Mouse (Mus musculus): ENCODE measurements around the gene Ost4.

Ost4 gene

DNA sequence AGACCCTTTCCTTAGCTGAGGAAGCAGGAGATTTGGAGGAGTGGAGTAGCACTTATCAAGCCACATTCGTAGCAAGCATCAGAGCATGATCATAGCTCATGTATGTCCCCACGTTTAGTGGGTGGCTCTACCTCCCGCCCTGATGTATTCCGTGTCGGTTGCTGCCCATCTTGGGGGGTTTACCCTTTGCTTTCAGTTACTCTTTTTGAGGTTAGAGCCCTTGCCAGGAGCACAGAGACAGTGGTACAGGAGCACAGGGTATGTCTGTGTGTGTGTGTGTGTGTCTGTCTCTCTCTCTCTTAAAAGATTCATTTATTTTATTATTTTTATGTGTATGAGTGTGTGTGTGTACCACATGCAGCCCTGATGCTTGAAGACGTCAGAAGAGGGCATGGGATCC, 15.5 kb upstream of the Ost4 start:
- no peak for DNase-seq (ENCODE audit: low spot score in 2 of 2)

DNA sequence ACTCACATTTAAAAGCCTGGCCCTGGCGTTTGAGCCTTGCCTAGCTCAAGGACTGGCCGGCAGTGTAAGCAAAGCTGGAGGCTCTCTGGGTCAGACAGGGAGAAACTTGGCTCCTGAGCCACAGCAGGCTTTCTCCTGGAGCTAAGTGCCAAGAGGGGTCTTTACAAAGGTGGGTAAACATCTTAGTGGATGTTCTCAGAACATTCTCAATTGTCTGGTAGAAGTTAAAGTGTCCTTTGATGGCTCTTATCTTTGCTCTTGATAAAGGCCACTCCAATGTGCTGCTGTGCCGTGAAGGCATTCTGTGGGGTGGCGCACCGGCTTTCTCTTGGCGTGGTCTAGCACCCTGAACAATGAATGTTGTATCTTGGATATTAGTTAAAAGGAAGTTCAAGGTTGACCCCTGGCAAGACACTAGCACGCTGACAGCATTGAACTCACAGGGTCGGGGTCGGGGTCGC, 15.0 kb upstream of the Ost4 start:
- DNase-seq (ENCODE audit: low spot score in 2 of 2) = no peak

DNA sequence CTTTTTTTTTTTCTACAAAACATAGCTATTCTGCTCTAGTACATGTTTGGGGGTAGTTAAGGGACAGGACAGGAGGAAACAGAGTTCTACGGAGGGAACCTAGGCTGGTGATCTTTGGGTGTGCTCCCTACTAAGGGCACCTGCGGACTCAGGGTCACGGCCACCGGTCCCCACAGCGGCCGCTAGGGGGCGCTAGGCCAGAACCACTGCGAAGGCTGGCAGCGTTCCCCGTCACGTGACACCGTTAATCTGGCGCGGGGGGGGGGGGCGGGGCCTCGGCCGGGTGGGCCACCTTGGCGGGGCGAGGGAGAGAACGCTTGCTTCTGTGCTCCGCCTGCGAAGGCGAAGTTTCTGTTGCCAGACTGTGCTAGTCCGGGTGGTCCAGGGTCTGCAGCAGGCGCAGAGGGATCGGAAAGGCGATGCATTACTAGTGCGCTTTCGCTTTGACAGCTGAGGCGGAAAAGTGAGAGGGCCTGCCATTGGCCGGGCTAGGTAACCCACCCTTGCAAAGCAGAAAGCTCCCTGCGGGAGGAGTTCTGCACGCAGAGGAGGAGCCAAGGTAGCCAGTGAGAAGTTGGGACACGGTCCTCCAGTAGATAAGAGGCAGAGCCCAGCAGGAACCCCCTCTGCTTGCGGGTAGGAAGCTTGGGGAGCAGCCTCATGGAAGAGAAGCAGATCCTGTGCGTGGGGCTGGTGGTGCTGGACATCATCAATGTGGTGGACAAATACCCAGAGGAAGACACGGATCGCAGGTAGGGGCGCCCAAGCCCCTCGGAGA, 13.9 kb upstream of the Ost4 start, which contains the start of gene Khk:
Gene Khk (plus strand): TSS at position 176 of the 778 bp plus-strand sequence.
- peak; percentile 69 to 81 for DNase-seq (ENCODE audit: low spot score in 2 of 2)

DNA sequence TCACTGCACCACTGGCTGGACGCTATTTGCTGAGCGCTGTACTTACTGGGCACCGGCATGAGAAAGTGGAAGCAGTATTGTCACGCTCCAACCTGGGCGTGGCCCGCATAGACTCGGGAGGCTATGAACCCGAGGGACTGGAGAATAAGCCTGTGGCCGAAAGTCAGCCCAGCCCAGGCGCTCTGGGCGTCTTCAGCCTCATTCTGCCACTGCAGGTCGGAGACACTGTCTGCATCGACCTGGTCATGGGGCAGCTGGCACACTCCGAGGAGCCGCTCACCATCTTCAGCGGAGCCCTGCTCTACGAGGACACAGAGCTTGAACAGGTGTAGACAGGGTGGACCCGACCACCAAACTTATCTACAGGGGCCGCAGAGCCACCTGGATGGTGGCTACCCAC, 13.0 kb upstream of the Ost4 start:
- DNase-seq (ENCODE audit: low spot score in 2 of 2) = no peak

DNA sequence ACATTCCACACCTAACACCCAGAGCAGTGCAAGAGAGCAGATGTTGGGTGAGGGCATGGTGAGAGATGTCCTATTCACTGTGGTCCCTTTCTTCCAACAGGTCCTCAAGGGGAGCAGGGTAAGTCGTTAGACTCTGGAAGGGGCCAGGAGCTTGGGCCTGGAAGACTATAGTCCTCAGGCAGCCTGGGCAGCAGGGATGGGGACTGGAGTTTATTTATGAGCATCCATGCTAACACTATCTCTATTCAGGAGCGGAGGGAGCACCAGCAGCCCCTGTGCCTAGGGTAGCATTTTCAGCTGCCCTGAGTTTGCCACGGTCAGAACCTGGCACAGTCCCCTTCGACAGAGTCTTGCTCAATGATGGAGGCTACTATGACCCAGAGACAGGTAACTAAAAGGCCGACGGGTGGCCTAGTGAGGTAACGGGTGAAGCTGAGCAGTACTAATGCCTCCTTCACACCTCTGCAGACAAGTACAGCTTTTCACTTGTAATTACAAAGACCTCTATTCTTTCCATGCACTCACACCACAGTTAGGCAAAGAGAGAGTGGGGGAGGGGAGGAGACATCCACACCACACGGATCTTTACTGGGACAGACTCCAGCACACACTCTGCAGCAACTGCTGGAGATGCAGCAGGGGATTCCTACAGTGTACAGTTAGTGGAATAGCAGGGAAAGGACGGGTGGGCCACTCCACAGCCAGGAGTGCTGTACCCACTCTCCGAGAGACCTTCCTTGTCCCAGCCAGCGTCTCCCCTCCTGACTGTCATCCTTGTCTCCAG, 12.4 kb upstream of the Ost4 start:
- no peak for DNase-seq (ENCODE audit: low spot score in 2 of 2)

DNA sequence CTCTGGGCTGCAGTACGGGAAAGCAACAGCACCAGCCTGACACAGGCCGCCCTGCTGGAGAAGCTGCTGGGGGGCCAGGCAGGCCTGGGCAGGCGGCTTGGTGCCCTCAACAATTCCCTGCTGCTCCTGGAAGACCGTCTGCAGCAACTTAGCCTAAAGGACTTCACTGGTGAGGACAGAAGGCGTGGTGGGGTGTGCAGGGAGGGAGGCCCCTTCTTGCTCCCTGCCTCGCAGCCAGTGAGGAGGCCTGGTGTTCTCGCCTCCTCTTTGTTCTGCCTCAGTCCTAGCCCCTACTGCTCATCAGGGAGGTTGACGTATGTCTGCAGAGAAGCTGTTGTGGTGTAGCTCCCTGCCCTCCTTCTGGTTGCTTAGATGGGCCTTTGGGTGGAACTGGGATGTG, 11.1 kb upstream of the Ost4 start:
- no peak for DNase-seq (ENCODE audit: low spot score in 2 of 2)

DNA sequence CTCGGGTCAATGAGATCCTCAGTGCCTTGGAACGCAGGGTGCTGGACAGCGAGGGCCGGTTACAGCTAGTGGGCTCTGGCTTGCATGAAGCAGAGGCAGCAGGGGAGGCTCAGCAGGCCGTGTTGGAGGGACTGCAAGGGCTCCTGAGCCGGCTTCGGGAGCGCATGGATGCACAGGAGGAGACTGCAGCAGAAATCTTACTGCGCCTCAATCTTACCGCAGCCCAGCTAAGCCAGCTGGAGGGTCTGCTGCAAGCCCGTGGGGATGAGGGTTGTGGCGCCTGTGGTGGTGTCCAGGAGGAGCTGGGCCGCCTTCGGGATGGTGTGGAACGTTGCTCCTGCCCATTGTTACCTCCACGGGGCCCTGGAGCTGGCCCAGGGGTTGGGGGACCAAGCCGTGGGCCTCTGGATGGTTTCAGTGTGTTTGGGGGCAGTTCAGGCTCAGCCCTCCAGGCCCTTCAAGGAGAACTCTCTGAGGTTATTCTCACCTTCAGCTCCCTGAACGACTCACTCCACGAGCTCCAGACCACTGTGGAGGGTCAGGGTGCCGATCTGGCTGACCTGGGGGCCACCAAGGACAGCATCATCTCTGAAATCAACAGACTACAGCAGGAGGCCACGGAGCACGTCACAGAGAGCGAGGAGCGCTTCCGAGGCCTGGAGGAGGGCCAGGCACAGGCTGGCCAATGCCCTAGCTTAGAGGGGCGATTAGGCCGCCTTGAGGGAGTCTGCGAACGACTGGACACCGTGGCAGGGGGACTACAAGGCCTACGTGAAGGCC, 10.5 kb upstream of the Ost4 start:
- no peak for DNase-seq (ENCODE audit: low spot score in 2 of 2)

DNA sequence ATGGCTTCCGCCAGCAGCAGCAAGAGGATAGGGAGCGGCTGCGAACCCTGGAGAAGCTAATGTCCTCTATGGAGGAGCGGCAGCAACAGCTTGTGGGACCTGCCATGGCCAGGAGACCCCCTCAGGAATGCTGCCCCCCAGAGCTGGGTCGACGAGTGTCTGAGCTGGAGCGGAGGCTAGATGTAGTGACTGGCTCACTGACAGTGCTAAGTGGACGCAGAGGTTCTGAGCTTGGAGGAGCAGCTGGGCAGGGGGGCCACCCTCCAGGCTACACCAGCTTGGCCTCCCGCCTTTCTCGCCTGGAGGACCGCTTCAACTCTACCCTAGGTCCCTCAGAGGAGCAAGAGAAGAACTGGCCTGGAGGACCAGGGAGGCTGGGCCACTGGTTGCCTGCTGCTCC, 9.8 kb upstream of the Ost4 start:
- no peak for DNase-seq (ENCODE audit: low spot score in 2 of 2)

DNA sequence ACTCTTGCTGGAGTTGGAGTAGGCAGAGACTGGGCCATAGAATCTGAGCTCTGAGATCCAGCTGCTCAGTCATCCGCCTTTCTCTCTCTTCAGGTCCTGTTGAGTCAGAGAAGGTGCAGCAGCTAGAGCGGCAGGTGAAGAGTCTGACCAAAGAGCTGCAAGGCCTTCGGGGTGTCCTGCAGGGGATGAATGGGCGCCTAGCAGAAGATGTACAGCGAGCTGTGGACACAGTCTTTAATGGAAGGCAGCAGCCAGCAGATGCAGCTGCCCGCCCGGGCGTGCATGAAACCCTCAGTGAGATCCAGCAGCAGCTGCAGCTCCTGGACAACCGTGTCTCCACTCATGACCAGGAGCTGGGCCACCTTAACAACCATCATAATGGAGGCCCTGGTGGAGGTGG, 9.3 kb upstream of the Ost4 start:
- DNase-seq (ENCODE audit: low spot score in 2 of 2) = no peak

DNA sequence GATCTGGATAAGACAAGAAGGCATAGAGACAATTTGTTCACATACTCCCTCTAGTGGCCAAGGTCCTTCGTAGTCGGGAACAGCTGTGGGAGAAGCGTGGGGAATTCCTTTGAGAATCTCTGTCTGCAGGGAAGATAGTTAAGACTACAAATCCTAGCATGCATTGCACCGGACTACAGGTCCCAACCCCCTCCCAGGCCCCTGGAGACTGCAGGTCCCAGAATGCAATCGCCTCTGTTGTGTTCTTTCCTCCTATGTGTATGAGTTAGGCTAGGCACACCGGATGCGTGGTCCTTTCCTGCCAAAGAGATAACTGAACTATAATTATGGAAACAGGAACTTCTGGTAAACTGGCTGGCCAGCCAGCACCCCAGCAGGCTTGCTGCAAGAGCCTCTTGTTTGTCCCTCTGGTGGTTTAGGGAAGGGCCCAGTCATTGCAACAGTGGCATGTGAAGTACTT, 8.4 kb upstream of the Ost4 start:
- peak; percentile 88 to 92 for DNase-seq (ENCODE audit: low spot score in 2 of 2)

DNA sequence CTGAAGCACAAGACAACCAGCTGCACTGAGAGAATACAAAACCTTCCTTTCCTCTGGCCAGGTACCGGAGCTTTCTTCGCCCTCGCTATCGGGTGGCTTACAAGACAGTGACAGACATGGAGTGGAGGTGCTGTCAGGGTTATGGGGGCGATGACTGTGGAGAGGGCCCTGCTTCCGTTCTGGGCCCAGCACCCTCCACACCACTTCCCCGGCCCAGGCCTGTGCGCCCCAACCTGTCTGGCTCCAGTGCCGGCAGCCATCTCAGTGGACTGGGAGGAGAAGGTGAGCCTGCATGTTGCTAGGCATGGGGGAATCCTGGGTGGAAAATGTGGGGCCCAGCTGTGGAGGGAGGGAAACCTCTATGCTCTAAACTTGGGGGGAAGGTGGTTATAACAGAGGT, 7.9 kb upstream of the Ost4 start:
- no peak for DNase-seq (ENCODE audit: low spot score in 2 of 2)

DNA sequence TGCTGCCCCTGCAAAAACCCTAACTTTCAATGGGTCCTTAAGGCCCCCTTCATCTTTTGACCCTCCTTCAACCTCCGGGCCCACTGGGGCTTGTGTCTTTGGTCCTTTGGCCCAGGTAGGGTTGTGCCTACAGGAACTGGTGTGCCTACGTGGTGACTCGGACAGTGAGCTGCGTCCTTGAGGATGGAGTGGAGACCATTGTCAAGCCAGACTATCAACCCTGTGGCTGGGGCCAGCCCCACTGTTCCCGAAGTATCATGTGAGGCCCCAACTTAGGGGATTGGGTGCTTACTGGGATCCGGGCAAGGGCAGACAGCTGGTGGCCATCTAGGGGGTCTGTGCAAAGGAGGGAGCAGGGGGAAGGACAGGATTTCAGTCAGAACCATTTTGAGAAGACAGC, 7.3 kb upstream of the Ost4 start:
- DNase-seq (ENCODE audit: low spot score in 2 of 2) = no peak

DNA sequence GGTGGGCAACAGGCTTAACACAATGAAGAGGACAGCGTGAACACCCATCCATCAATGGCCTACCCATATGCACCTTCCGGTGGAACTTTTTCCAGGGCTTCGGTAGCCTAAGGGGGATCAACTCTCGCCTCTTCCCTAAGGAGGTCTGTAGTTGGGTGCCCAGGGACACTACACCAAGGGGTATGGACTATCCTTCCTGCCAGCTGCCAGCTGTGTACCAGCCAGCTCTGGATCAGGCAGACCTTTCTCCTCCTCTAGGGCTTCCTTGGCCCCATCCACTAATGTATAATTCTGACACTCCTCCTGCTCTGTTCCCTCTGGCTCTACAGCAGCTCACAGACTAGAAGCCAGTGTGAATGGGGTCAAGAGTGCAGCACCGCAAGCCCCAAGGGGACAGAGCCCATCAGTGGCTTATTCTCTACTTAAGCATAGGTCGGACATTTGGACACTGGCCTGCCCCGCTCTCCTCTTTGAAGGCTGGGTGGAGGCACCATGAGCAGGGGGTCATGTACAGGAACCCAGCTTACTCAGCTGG, 6.6 kb upstream of the Ost4 start:
- no peak for DNase-seq (ENCODE audit: low spot score in 2 of 2)

DNA sequence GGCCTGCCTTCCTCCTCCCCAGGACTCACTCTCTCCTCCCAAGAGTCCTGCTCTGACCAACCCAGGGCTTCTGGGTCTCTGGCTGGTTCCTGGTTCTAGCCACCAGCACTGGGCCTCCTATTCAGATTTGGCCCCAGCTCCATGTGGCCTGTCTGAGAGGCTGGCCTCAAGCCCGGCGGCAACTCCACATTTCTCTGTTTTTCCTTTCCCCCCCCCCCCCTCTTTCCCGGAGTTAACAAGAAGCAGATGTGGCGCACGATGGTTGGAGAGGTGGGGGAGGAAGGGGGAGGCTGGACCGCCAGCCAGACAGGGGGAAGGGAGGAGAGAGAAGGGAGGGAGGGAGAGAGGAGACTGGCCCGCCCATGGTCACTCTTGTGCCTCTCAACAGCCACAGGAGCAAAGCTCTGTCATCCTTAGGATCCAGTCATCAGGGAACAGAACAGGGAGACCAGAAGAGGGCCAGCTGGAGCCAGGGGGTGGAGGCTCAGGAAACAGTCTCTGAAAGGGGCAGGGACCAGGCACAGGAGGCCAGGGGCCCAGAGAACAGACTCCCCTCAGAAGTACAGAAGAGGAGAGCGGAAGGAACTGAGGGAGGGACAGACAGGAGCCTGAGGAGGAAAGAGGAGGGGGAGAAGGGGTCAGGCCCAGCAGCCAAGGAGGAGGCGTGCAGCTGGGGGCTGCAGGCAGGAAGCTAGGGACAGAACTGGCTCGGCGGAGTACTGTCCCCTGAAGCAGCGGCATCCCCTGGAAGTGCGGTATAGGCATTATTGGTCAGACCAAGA, 5.7 kb upstream of the Ost4 start, which contains the start of gene Emilin1:
Gene Emilin1 (plus strand): TSS at position 343 of the 782 bp plus-strand sequence.
- DNase-seq (ENCODE audit: low spot score in 2 of 2) = no peak

DNA sequence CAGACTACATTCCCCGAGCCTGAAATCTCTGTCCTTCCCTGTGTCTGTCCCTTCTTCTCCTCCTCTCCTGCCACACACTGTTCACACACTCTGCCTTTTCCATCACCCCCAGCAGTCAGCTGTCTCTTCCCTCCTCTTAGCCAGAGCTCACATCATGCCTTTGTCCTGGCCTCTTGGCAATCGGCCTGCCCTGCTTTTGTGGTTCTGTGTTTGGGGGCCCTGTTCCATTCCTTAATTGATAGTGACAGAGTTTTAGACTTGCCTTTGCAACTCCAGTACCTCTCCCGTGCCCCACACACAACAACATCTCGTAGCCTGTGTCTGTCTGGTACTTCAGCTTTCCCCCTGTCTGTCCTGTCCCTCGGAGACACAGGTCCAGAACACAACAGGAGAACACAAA, 4.6 kb upstream of the Ost4 start:
- no peak for DNase-seq (ENCODE audit: low spot score in 2 of 2)

DNA sequence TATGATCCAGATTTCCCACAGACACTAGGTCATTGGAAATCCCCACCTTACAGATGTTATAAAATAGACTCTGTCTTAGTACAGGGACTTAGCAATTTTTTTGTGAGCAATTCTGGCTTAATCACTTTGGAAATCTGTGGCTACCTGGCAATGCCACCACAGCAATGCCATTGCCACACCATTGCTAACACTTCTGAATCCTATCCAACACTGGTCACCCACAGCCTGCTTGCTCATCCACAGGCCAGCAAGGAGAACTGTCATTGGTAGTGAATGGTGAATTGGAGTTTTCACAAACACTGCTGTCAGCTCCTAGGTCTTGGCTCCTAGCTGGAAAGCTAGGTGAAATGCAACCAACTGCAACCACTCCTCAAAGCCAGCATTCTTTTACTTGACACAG, 2.9 kb upstream of the Ost4 start:
- DNase-seq (ENCODE audit: low spot score in 2 of 2) = no peak

DNA sequence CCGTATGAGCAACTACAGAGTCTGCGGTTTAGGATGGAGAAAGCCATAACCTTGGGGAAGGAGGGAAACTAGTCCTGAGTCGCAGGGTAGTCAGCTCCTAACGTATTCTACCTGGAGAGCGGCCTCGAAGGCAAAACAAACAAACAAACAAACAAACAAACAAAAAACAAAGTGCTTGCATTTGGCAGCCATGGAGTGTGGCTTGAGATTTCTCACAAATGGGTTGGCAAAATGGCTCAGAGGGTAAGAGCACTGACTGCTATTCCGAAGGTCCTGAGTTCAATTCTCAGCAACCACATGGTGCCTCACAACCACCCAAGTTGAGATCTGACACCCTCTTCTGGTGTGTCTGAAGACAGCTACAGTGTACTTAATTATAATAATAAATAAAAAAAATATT, 2.3 kb upstream of the Ost4 start:
- DNase-seq (ENCODE audit: low spot score in 2 of 2) = no peak

DNA sequence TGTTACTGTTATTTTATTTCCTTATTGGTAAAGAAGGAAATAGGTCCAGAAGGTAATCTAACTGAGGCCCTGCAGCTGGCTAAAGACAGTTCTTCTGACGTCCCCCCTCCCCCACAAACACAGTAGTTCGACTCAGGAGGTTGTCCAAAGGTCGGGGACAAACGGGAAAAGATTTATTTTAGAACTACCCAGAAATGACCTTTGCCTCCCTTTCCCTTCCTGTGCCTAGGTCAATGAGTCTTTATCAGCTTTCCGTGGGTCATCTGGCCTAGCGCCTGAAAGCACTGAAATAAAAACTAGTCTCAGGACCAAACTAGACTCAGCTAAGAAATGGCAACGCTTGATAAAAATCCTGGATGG, 1.7 kb upstream of the Ost4 start:
- DNase-seq (ENCODE audit: low spot score in 2 of 2) = no peak

DNA sequence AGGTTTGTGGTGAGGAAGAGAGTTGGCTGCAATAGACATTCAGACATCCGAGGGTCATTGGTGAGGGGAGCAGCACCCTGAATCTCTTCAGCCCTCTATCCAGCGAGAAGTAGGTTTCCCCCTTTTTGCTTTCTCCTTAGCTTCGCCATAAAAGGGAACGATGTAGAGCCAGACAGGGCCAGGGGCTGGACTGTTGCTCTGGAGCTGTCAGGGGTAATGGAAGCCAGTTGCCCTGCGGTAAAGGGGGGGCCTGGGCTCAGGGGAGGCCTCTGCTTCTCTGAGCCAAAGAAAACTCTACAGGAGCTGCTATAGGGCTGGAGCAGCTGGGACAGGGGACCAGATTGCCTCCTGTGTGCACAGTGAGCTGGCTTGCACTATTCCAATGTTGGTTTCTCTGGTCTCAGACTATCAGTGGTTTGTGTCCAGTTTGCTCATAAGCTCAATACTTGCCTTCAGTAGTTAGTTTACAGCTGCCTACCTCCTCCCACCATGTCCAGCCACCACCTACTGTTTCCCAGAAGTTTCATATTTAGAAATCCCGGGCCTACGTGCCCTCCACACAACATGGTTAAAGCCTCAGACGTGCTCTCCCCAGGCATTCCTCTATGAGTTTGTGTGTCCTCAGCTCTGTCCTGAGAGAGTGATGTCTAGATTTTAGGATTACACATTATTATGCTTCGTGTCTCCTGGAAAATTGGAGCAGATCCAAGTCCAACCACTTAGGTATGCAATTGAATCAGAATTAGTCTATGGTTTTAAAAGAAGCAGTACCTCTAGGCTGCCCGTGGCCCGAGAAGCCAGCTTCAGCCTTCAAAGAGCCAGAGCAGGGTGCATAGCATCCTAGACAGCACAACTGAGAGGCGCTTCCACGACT, 1.1 kb upstream of the Ost4 start:
- no peak for DNase-seq (ENCODE audit: low spot score in 2 of 2)

DNA sequence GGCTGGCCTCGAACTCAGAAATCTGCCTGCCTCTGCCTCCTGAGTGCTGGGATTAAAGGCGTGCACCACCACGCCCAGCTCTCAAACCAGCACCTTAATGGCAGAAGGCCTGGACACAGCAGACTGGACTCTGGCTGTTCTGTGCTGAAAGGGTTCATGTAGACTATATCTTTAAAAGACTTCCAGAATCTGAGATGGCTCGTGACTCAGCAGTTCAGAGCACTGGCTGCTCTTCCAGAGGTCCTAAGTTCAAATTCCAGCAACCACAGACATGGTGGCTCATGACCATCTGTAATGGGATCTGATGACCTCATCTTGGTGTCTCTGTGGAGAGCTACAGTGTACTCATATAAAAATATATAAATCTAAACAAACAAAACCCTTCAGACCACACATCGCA, 5.7 kb downstream of the Ost4 start:
- DNase-seq (ENCODE audit: low spot score in 2 of 2) = no peak
